Mouse (Mus musculus) layer of hippocampus, adult 2 months (tissue): ENCODE results near the gene Fxyd5. TPM values are rescaled to one million over a fixed set of nuclear protein-coding genes. Genes with fewer than 3 reads are reported as not detected.
A peak's percentile ranks its signal among the peaks of the same experiment; 100 is the strongest.

Experiments
- DNase-seq, 2 experiments: peaks; one replicate each; pipeline ENCODE4 v3.0.0; 2022; ENCODE audit warnings: low spot score in 2 of 2
- H3K27ac ChIP-seq: fragments of 200-600 bp; 2 replicates; pipeline ENCODE4 v1.8.1; 2022
- H3K4me3 ChIP-seq: fragments of 200-600 bp; 2 replicates; pipeline ENCODE4 v1.8.1; 2022; ENCODE audit warnings: mild to moderate bottlenecking
- CTCF ChIP-seq: fragments of 200-600 bp; conservative IDR thresholded peaks from 2 replicates; pipeline ENCODE4 v1.8.1; 2022; ENCODE audit warnings: antibody characterized with exemption, mild to moderate bottlenecking, moderate library complexity
- microRNA-seq, 2 experiments: library from miRNA; unstranded; fragments of <30 nt; microRNA quantifications; one replicate each; pipeline ENCODE4 v1.2.0; 2021
- total RNA-seq, 2 experiments: library from RNA; stranded (reverse); gene quantifications; 2 replicates each; pipeline ENCODE4 v1.2.3; 2021

Fxyd5 gene
- total RNA-seq, 2 experiments from 2014 or later: 17.3 to 26.9 TPM

DNA sequence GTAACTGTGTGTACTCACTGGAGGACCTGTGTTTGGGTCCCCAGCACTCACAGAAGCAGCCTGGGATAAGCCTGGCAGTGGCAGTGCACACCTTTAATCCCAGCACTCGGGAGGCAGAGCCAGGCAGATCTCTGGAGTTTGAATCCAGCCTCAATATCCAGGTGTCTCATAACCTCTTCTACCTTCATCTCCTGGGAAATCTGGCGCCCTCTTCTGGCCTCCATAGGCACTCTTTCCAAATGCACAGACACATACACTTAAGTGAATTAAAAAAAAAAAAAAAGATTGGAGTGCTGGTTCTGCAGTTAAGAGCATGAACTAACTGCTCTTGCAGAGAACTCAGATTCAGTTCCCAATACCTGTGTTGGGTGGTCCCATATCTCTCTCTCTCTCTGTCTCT is 11.6 kb downstream of the Fxyd5 start:
- peak; percentile 45 for TF ChIP-seq CTCF
- no peak overlapping the region for H3K27ac ChIP-seq
- no peak overlapping the region for H3K4me3 ChIP-seq
- no peak for DNase-seq

- H3K4me3 ChIP-seq: no peak overlapping the region
- H3K27ac ChIP-seq: no peak overlapping the region
- no peak for DNase-seq
- no peak for TF ChIP-seq CTCF
These were observed 13.7 kb downstream of the Fxyd5 start for GRCm38 (mm10) chr7:31028609-31029008.

DNA sequence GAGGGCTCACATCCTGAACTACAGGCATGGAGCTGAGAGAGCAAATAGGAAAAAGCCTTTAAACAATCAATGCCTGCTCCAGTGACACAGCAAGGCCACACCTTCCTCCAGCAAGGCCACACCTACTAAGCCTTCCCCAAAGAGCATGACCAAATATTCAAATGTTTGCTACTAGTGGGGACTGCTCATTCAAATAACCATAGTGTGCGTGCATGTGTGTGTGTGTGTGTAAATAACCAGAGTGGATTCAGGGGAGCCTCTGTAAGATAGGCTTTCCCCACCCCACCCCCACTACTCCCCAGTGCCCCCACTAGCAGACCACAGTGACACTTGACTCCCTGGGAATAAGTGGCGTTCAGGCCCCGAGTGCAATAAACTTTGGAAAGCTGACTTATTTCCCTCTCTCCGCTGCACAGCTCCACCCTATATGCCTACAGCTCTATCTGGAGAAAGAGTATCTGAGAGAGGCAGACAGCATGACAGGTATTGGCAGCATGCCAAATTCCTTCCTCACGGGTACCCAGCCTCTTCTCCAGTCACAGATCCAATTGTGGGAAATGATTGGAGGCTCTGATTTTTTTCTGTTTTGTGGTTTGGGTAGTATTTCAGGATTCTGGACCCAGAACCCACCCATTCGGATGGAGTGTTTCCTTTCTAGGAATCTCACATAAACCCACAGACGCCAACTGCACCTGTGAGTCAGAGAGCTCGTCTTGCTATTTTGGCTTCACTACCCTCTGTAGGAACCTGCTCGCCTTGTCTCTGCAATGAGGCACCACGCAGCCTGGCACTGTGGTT is 25.0 kb downstream of the Fxyd5 start:
- no peak for TF ChIP-seq CTCF
- Histone ChIP-seq H3K4me3 (no peak overlapping the region), H3K27ac (no peak overlapping the region)
- DNase-seq: peak in 1 of 2 experiments; percentile 52

- no peak for TF ChIP-seq CTCF
- no peak overlapping the region for H3K4me3 ChIP-seq
- no peak for DNase-seq
- H3K27ac ChIP-seq: no peak overlapping the region
These were observed 29.3 kb downstream of the Fxyd5 start for GRCm38 (mm10) chr7:31012971-31013370.

GRCm38 (mm10) chr7:31008889-31009288 is 33.4 kb downstream of the Fxyd5 start:
- Histone ChIP-seq H3K27ac (no peak overlapping the region), H3K4me3 (no peak overlapping the region)
- no peak for TF ChIP-seq CTCF
- DNase-seq: no peak

GRCm38 (mm10) chr7:31008175-31008574 is 34.1 kb downstream of the Fxyd5 start:
- H3K27ac ChIP-seq: no peak overlapping the region
- no peak for TF ChIP-seq CTCF
- no peak for DNase-seq
- no peak overlapping the region for H3K4me3 ChIP-seq

DNA sequence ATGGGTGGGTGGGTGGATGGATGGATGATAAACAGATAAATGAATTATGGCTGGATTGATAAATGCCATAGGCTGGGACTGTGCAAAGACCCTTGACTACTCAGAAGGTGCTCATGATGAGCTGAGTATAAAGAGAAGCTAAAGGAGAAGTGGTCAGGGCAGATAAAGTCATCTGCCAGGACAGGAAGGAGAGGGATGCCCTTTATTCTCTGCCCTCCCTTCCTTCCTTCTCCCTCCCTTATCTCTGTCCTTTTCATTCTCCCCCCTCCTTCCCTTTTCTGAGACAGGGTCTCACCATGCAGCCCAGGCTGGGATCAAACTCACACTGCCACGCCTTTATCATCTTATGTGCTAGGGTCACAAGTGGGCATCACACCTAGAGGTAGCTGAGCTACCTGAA is 34.5 kb downstream of the Fxyd5 start:
- TF ChIP-seq CTCF: no peak
- Histone ChIP-seq H3K27ac (no peak overlapping the region), H3K4me3 (no peak overlapping the region)
- no peak for DNase-seq

DNA sequence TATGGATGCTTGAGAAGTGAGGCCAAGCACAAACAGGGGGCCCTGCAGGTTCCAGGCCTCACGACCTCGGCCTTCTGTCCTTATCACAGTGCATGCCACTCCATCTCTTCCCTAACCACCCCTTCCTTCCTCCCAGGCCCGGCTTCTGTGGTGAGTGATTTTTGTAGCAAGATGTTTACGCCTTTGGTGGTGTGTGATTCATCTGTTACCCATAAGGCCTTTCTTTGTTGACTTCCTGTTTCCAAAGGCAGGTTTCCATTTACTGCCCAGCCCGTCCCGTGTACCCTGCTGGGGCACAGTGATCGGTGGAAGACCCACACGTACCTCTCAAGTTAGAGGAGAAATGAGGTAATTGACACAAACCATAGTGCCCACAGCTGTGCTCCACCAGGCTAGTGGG is 39.6 kb downstream of the Fxyd5 start:
- DNase-seq: no peak
- Histone ChIP-seq H3K27ac (peak overlapping the region; percentile 46; the same call in 1 of the 2 replicates), H3K4me3 (no peak overlapping the region)
- TF ChIP-seq CTCF: no peak

GRCm38 (mm10) chr7:31000505-31001020 is 41.7 kb downstream of the Fxyd5 start:
- Histone ChIP-seq H3K27ac (peak overlapping the region; percentile 59; the same call in 1 of the 2 replicates), H3K4me3 (no peak overlapping the region)
- peak; percentile 10 to 17 for DNase-seq
- TF ChIP-seq CTCF: no peak

DNA sequence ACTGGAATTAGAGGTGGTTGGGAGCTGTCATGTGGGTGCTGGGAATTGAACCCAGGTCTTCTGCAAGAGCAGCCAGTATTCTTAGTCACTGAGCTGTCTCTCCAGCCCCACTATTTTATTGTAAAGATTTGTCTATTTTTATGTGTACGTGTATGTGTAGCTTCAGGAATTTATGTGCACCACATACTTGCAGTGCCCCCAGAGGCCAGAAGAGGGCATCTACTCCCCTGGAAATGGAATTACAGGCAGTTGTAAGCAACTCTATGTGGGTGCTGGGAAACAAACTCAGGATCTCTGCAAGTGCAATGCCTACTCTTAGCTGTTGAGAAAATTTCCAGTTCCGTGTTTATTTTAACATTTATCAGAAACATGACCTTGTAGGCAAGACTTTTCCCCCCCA is 45.8 kb downstream of the Fxyd5 start:
- no peak overlapping the region for H3K4me3 ChIP-seq
- H3K27ac ChIP-seq: no peak overlapping the region
- peak; percentile 41 for TF ChIP-seq CTCF
- DNase-seq: no peak

GRCm38 (mm10) chr7:30993986-30994385 is 48.3 kb downstream of the Fxyd5 start:
- no peak overlapping the region for H3K27ac ChIP-seq
- H3K4me3 ChIP-seq: no peak overlapping the region
- DNase-seq: no peak
- no peak for TF ChIP-seq CTCF

DNA sequence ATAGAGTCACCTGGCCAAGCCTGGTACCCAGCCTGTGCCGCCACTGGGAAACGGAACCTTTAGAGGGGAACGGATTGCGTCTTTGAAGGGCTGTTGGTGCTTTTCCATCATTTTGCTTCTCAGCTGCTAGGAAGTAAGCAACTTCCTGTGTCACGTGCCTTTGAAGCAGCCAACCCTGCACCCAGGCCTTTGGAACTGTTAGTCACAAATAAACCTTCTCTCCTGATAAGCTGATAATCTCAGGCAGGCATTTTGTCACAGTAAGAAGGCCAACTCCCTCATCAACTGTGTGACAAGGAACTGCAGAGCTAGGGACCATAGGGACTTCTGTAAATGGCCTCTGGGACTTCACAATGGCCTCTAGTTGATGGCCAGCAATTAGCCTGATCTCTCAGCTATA is 50.1 kb downstream of the Fxyd5 start:
- no peak for DNase-seq
- no peak overlapping the region for H3K27ac ChIP-seq
- no peak overlapping the region for H3K4me3 ChIP-seq
- no peak for TF ChIP-seq CTCF

DNA sequence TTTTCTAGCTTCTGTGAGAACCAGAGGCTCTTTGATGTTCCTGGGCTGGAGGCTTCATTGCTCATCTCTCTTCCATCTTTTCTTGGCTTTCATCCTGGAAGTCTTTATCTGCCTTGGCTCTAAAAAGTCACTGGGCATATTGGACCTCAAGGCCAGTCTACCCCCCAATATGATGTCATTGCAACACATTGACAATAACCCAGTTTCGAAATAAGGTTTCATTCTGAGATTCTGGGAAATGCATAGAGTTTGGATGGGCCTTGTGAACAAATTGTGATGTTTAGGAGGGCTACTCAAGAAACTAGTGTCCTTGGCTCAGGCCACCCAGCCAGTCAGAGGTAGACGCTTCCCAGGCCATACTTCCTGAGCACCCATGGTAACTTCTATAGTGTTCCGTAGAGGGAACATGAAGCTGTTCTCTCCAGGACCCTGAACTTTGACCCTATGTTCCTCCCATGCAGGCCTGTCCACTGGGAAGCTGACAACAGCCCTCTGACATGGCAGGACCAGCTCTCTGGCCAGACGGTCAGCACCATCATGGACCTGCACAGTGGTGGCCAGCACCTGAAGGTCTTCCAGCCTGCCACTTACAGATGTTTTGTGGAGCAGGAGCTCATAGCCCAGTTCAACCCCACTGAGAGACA is 53.6 kb downstream of the Fxyd5 start:
- Histone ChIP-seq H3K27ac (no peak overlapping the region), H3K4me3 (no peak overlapping the region)
- no peak for DNase-seq
- no peak for TF ChIP-seq CTCF

GRCm38 (mm10) chr7:30985357-30985756 is 56.9 kb downstream of the Fxyd5 start:
- no peak overlapping the region for H3K27ac ChIP-seq
- no peak for TF ChIP-seq CTCF
- H3K4me3 ChIP-seq: no peak overlapping the region
- no peak for DNase-seq

Small RNA genes within 50 kb of the gene (microRNA-seq; reads per million reads assigned to microRNA genes)
- 0 reads per million in 2 experiments for gene Mir7050

Other genes starting within 250 kb of the Fxyd5 start
- not detected for gene Ffar2, start 218.7 kb downstream of the Fxyd5 start, total RNA-seq
- not detected for gene Ffar3, start 186.3 kb downstream of the Fxyd5 start, total RNA-seq
- not detected for gene Ffar1, start 180.9 kb downstream of the Fxyd5 start, total RNA-seq
- not detected for gene Cd22, start 162.1 kb downstream of the Fxyd5 start, total RNA-seq
- gene Mag, start 127.6 kb downstream of the Fxyd5 start, total RNA-seq: 100 to 1,000 TPM; 135 to 145 TPM
- gene Hamp2, start 117.8 kb downstream of the Fxyd5 start, total RNA-seq: not detected
- not detected for gene Hamp, start 98.4 kb downstream of the Fxyd5 start, total RNA-seq
- gene Usf2, start 85.7 kb downstream of the Fxyd5 start, total RNA-seq: 100 to 1,000 TPM; 134 to 137 TPM
- gene Lsr, start 69.0 kb downstream of the Fxyd5 start, total RNA-seq: 1 to 10 TPM; 7.5 to 8.6 TPM
- gene Fam187b, start 68.7 kb downstream of the Fxyd5 start, total RNA-seq: not detected
- 100 to 1,000 TPM; 117 to 121 TPM for gene Fxyd7, start 9.0 kb upstream of the Fxyd5 start, total RNA-seq
- 100 to 1,000 TPM in 1 of 2 experiments, 10 to 100 TPM in 1; 90.9 to 114 TPM for gene Fxyd1, start 14.7 kb upstream of the Fxyd5 start, total RNA-seq
- 10 to 100 TPM; 37.9 to 41.9 TPM for gene Lgi4, start 16.9 kb upstream of the Fxyd5 start, total RNA-seq
- gene Fxyd3, start 34.2 kb upstream of the Fxyd5 start, total RNA-seq: 1 to 10 TPM in 1 of 2 experiments, not detected in 1; 1.7 TPM
- 1 to 10 TPM; 2.9 to 7.1 TPM for gene Hpn, start 72.8 kb upstream of the Fxyd5 start, total RNA-seq
- gene Scn1b, start 84.5 kb upstream of the Fxyd5 start, total RNA-seq: 100 to 1,000 TPM; 585 to 611 TPM
- 100 to 1,000 TPM; 118 to 124 TPM for gene Gramd1a, start 113.4 kb upstream of the Fxyd5 start, total RNA-seq
- not detected for gene Scgb2b2, start 248.0 kb upstream of the Fxyd5 start, total RNA-seq
- gene Scgb1b2, start 249.3 kb upstream of the Fxyd5 start, total RNA-seq: not detected